Mouse (Mus musculus): Measurements from ENCODE around the gene Aen.

The Aen gene

DNA sequence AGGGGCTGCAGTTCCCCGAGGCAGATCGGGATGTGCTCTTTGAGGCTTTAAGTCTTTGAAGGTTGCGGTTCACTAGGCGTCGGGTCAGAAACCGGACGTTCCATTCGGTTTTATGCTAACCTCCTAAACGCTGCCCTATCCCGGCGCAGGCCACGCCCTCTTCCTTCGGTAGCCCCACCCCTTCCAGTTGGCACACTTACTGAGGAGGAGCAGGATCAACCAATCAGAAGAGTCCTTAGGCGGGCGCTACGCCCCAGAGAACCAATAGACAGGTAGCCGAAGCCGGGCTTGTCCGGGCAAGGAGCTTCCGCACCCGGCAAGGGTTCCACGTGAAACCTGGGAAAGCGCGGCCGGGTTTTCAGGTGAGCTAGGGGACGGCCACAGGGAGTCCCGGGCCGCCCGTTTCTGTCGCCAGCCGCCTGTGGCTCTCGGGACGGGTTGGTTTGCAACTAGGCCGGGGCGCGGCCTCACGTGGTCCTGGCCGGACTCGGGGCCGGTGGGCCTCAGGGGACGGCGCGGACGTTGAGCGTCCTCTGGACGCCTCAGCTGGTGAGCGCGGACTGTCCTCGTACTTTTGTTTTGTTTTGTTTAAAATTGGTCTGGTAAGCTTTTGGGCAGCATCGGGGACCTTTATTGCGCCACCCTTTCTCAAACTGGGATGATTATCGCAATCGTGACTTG, at the start of gene Aen:
TSS of gene Aen (plus strand) at position 202 of the 681 bp plus-strand sequence.
- peak; percentile 99 for DNase-seq

DNA sequence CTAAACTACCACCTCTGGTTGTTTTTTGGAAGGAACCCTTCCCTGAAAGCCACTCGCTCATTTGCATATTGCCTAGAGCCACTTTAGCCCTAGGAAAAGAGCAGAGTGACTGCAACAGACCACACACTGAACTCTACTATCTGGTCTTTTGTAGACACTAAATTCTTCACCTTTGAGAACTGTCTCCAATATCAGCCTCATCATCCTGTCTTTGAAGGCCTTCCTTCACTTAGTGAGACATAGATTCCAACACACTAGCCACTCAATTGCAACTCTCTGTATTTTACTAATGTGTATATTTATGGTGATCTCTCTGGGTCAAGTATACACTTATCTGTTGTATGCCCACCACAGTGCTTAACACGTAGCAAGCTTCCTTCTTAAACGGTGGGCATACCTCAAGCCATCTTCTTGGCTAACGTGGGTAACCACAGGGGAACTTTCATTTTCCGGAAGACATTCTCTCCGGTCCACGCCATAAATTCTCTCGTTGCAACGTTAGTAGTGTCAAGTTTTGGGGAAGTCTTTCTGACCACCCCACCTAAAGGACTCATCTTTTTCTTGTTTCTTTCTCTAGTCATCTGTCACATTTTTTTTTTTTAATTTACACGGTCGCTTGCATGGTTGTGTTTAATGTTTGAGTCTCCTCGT, 49.5 kb upstream of the Aen start:
- no peak for DNase-seq

DNA sequence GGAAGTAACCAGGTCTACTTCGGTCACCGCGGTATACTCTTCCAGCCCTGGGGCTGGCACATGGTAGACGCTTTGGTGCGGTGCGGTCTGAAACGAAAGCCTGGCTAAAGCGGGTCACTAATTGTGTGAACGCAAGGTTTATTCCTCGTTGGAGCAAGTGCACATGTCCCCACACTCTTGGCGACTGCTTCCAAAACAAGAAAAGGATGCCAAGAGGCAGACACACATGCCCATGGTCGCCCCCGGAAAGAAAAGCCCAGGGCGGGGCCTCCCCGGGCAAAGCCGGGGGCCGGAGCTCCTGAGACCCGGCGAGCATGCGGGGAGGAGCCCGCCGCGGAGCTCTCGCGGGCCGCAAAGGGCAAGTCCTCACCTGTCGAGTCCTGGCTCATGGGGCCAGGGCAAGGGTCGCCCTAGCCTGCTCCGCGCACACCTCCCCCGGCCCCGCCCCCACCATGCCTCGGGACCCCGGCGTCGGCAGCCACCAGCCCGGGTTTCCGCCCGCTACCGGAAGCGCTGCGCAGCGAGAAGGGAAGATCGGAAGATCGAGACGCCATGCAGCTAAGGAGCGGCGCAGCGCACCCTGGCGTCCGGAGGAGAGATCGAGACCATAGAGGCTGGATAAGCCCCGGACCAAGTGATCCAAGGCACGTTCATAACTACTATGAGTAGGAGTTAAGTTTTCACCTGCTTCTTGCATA, 48.8 kb upstream of the Aen start, which contains the start of gene Det1:
TSS of gene Det1 (minus strand) at position 527 of the 698 bp plus-strand sequence.
- peak; percentile 94 for DNase-seq

- DNase-seq = no peak
Observed at GRCm38 (mm10) chr7:78854051-78854450, 41.6 kb upstream of the Aen start.

DNA sequence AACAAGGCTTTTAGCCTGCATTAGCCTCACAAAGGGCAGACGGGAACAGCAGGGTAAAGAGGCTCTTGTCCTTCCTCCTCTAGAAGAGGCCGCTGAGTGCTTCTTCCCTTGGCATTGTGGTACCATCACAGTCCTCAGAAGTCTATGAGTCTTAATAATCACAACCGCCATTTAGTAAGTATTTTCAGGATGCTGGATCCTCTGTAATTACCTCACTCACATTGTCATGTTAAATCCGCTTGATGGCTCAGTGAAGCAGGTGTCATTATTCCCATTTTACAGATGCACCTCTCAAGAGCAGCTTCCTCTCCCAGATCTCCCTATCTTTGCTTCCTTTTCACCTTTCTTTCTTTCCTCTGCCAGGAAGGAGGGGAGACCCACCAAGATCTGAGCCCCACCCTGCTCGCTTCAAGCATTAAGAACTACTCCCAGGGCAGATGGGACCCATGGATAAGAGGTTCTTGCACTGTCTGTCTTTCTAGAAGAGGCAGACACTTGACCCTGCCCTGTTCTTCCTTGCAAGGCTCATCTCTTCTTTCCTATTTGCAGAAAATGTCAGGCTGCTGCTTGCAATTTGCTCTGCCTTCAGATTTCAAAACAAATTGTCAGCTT, 40.5 kb upstream of the Aen start:
- DNase-seq = no peak

- no peak for DNase-seq
Observed at GRCm38 (mm10) chr7:78863796-78864445, 31.7 kb upstream of the Aen start.

DNA sequence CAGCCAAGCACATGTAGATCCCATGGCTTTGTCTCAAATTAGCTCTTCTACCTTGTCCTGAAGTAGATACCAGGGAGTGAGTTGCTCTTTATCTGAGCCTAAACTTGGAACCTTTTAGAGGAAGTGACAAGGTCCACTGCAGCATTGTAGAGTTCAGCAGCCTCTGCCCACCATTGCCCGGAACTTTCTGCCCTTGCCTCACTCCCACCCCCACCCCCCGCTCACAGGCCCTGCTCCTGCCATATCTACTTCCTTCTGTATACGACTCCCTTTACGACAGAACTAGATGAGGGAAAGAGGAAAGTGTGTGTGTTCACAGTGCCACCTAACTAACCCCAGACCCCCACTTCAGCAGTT, 31.2 kb upstream of the Aen start:
- no peak for DNase-seq

DNA sequence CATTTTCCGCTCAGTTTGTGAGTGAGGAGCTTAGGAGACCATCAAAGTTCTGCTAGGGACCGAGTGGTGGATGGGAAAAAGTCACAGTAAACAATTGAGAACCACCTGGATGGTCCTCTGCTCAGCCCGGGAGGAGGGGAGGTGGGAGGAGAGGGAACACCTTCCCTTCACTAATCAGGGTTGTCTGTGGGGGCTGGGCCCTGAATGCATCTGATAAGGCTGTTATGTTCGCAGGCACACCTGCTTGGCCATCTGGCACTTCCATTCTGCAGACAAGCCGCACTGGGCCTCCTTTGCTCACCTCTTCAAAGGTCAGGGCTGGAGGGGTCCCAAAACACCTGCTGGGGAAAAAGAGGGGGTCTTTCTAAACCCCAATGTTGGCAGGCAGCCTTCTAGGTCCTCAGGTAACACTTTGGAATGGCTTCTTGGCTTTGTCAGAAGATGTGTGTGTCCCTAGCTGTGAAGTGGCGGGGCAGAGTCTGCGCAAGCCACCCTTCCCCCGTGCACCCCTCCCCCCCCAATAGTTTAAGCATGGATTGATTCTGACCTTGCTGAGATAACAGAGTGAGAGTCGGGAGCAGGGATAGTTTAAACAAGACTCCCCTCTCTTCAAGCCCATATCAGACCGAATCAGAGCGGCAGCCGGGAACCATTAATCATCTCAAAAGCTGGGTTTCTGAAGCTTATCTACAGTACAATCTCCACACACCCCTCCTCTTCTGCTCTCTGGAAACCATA, 30.3 kb upstream of the Aen start:
- no peak for DNase-seq

GRCm38 (mm10) chr7:78868731-78869130, 26.9 kb upstream of the Aen start:
- no peak for DNase-seq

DNA sequence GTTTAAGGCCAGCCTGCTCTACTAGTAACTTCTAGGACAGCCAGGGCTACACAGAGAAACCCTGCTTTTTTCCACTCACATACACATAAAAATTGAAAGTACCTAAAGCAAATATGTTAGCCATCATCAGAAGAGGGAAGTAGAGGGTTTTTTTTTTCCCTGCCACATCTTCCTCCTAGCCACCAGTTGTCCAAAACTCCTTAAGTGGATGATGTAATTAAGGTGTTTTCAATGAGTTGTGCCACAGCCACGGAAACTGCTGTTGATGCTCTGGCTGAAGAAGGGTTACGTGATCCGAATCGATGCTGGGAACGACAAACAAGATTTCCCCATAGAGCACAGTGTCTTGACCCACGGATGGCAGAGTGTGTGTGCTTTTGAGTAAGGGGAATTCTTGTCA, 23.3 kb upstream of the Aen start:
- DNase-seq = no peak

DNA sequence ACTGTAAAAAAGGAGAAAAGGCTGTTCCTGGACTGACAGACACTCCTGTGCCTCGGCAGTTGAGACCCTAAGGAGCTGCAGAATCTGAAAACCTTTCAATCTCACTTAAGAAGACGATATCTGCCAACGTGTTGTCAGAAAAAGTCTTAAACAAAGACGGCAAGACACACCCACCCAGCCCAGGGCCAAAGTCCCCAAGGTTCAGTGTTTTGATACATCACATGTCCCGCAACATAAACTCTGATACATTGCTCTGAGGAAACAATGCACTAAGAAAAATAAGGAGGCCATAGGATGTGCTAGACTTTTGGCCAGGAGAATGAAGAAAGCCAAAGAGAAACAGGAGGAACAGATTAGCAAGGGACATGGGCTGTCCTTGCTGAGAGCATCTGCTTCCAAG, 22.8 kb upstream of the Aen start:
- no peak for DNase-seq

DNA sequence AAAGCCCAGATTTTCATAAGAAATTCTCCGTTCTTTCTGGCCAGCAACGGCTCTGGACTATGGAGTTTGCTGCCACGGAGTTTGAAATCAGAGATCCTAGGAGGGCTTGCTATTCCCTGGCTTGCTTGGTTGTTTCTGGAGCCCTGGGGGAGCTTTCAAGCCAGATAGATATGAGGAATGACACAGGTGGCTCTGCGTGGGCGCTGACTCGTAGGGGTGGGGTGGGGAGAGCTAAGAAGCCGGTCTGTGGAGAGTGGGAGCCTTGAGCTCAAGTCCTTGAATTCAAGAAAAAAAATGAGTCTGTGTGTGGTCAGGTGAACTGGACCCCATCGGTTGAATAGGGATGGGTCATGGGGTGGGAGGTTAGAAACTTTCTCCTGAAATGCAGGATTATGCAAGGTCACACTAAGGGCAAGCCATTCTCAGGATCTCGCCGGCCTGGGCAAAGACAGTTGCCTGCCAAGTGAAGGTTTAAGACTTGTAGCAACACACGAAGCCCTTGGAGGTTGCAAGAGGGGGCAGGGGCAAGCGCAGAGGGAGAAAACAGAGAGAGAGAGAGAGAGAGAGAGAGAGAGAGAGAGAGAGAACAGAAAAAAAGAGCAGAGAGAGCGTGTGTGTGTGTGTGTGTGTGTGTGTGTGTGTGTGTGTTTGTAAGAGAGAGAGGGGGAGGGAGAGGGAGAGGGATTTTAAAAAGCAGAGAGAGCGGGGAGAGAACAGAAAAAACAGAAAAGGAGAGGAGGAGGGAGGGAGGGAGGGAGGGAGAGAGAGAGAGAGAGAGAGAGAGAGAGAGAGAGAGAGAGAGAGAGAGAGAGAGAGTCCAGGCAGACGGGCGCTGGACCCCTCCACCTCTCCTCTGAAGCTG, 13.8 kb upstream of the Aen start:
- DNase-seq = no peak

- DNase-seq = no peak
Observed at GRCm38 (mm10) chr7:78882469-78882837, 13.2 kb upstream of the Aen start.

DNA sequence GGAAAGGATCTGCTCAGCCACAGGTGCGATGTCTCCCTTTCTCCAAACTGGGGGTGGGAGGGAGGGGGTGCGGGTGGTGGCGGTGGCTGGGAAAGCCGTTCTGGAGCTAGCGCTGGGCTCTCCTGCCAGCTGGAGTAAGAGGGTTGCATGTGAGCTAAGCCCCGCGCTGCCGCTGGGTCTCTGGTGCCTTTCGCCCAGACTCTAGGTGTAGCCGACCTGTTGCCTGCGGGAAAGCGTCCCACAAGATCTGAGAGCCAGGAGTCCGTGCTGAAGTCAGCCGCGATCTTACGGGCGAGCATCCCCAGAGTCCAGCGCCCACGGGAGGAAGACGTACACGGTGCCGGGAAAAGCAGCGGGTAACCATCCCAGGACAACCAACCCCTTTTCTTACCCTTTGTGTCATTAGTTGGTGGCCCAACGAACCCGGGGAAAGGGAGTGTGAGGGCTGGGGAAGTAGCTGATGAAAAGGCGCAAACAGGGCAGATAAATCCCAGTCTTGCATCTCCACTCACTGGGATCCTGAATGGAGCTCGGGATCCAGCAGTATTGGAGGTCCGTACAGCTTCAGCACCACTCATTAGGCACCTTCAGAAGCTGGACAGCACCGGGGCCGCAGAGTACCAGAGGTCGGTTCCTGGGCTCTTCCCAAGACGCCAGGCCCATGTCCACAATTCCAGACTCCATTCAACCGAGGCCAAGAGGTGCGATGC, 12.5 kb upstream of the Aen start:
- DNase-seq = no peak

GRCm38 (mm10) chr7:78883726-78884060, 12.0 kb upstream of the Aen start:
- DNase-seq = no peak

- DNase-seq = no peak
Observed at GRCm38 (mm10) chr7:78884139-78884538, 11.5 kb upstream of the Aen start.

- DNase-seq = no peak
Observed at GRCm38 (mm10) chr7:78885404-78885803, 10.2 kb upstream of the Aen start.

GRCm38 (mm10) chr7:78886496-78886895, 9.2 kb upstream of the Aen start:
- no peak for DNase-seq

DNA sequence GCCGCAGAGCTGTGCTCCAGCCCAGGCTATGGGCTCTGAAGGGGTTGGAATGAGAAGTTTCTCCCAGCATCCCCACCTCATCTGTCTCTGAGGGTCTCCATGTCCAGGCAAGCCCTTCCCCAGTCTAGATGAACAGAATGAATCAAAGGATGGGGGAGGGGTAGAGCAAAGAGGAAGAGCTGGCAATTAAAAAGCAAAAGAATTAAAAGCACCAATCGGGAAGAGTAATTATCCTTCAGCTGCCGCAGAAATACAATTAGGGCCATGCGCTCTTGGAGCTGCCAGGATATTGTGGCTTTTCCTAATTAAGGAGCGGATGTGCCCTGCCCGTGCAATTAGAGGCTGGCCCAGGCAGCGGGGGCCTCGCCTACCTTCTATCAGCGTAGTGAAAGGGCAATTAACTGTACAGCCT, 8.2 kb upstream of the Aen start:
- no peak for DNase-seq

DNA sequence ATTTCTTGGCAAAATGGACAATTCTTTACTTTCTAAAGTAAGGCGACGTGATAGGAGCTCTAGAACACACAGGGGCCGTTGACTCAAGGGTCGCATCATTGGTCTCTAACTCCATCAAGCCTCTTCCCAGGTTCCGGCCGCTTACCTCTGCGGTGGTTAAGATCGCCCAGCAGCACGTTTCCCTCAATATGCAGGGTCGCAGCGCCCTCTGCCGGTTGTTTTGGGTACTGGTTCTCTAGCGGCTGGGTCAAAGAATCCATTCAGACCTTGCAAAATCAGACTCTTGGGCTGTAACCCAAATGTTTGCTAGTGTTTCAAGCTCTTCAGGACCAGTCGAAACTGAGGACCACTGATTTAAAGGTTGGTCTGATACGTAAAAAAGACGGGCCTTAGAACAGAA, 5.0 kb upstream of the Aen start:
- DNase-seq = peak; percentile 85

DNA sequence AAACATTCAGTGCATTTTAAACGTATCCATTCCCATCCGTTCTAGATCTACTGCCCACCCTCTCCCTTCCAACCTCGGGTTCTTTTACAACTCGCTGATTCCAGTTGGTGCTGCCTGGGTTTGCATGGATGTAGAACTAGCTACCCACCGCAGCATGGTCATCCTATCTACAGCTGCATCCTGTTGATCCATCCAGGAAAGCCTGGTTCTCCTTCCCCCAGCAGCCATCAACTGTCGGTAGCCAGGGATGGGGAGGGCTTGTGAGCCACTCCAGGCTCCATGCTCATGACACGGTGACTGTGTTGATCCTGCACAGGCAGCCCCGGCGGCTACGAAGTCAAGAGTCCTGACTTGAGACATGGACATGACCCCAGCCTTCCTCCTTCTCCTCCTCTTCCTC, 1.7 kb upstream of the Aen start:
- no peak for DNase-seq
